Mouse (Mus musculus) neural tube, embryonic 13.5 days (tissue): Measurements from ENCODE around the gene Hspb1. TPM values are rescaled to one million over a fixed set of nuclear protein-coding genes. Genes with fewer than 3 reads are reported as not detected.

Experiments used
- ATAC-seq: fragments of 200-750 bp; cut with Nextera tagmentation; 2 replicates; pipeline ENCODE4 v1.8.0; 2017; ENCODE audit warnings: low read depth, mild to moderate bottlenecking, moderate TSS enrichment, moderate library complexity
- H3K27ac ChIP-seq: fragments of 300-500 bp; sonication (generic); replicated peaks from 2 replicates; pipeline ENCODE4 v1.5.1; 2015; ENCODE audit warnings: moderate library complexity, mild to moderate bottlenecking, inconsistent platforms
- H3K27me3 ChIP-seq: fragments of 300-500 bp; sonication (generic); 2 replicates; pipeline ENCODE4 v1.6.1; 2015; ENCODE audit warnings: mild to moderate bottlenecking, inconsistent platforms
- H3K36me3 ChIP-seq: fragments of 300-500 bp; sonication (generic); 2 replicates; pipeline ENCODE4 v1.6.1; 2015; ENCODE audit warnings: mild to moderate bottlenecking, inconsistent platforms
- H3K4me1 ChIP-seq: fragments of 300-500 bp; sonication (generic); replicated peaks from 2 replicates; pipeline ENCODE4 v1.6.1; 2015; ENCODE audit warnings: inconsistent platforms
- H3K4me2 ChIP-seq: fragments of 300-500 bp; sonication (generic); 2 replicates; pipeline ENCODE4 v1.6.1; 2015; ENCODE audit warnings: inconsistent platforms, mild to moderate bottlenecking, moderate library complexity
- H3K4me3 ChIP-seq: fragments of 300-500 bp; sonication (generic); 2 replicates; pipeline ENCODE4 v1.5.1; 2015; ENCODE audit warnings: mild to moderate bottlenecking, inconsistent platforms
- H3K9ac ChIP-seq: fragments of 300-500 bp; sonication (generic); 2 replicates; pipeline ENCODE4 v1.6.1; 2015; ENCODE audit warnings: moderate library complexity, mild to moderate bottlenecking, inconsistent platforms
- H3K9me3 ChIP-seq: fragments of 300-500 bp; sonication (generic); 2 replicates; pipeline ENCODE4 v1.6.1; 2016; ENCODE audit warnings: inconsistent platforms
- WGBS: fragments of 180-500 bp; shearing (Covaris S2); methylation state at CpG from one replicate; pipeline ENCODE4 v1.1.7; 2015; 5-methylcytosine and 5-hydroxymethylcytosine counted together
- polyA plus RNA-seq: library from polyadenylated mRNA; unstranded; fragments of >200 nt; fragmentation: Nextera tagmentation; extraction: Ambion mirVana; gene quantifications from 2 replicates; pipeline ENCODE4 v1.2.1, GENCODE M21; 2015

Gene Hspb1
- polyA plus RNA-seq, 1 experiment from 2014 or later: 15.8 TPM

- peak overlapping the region; percentile 90 for H3K9ac ChIP-seq
- H3K27me3 ChIP-seq: no peaks in the 10 kb centered on the region
- H3K36me3 ChIP-seq: peaks cover 35% of the 10 kb centered on the region
- peak; percentile 84 for ATAC-seq
- peak overlapping the region; percentile 98 for H3K27ac ChIP-seq
- peak overlapping the region; percentile 63 for H3K4me3 ChIP-seq
- H3K4me1 ChIP-seq: peaks cover 47% of the 10 kb centered on the region
- H3K9me3 ChIP-seq: no peaks in the 10 kb centered on the region
- 0% methylated on average over 33 of the region's 35 CpGs for WGBS
- peak overlapping the region; percentile 72 for H3K4me2 ChIP-seq
Observed at GRCm38 (mm10) chr5:135933900-135934441, 46.3 kb downstream of the Hspb1 start.

GRCm38 (mm10) chr5:135934481-135935175 is 46.9 kb downstream of the Hspb1 start, which contains the start of gene Ywhag:
Gene Ywhag, minus strand, starts transcription at chr5:135934616.
- Histone ChIP-seq H3K9ac (peak within 1 kb of the TSS; percentile 90), H3K9me3 (no peaks in the 10 kb centered on the region), H3K4me2 (peak within 1 kb of the TSS; percentile 72), H3K4me3 (peak within 1 kb of the TSS; percentile 63), H3K27ac (peak within 1 kb of the TSS; percentile 98), H3K27me3 (no peaks in the 10 kb centered on the region), H3K4me1 (peaks cover 41% of the 10 kb centered on the region), H3K36me3 (peaks cover 28% of the 10 kb centered on the region)
- ATAC-seq: peak; percentile 93
- WGBS: under 1% methylated on average over 48 of the region's 48 CpGs

- peak; percentile 17 for ATAC-seq
- WGBS: 53% methylated on average over 7 of the region's 7 CpGs
- peak overlapping the region; percentile 90 for H3K9ac ChIP-seq
- peak overlapping the region; percentile 98 for H3K27ac ChIP-seq
- H3K4me3 ChIP-seq: peak overlapping the region; percentile 63
- H3K9me3 ChIP-seq: no peaks in the 10 kb centered on the region
- peaks cover 23% of the 10 kb centered on the region for H3K36me3 ChIP-seq
- H3K4me1 ChIP-seq: peaks cover 36% of the 10 kb centered on the region
- peak overlapping the region; percentile 72 for H3K4me2 ChIP-seq
- H3K27me3 ChIP-seq: no peaks in the 10 kb centered on the region
Observed at GRCm38 (mm10) chr5:135935176-135935523, 47.4 kb downstream of the Hspb1 start.

GRCm38 (mm10) chr5:135935641-135936190 is 48.0 kb downstream of the Hspb1 start:
- no peak for ATAC-seq
- Histone ChIP-seq H3K4me2 (no peak overlapping the region), H3K4me3 (no peak overlapping the region)

More at GRCm38 (mm10) chr5:135935641-135936190, 48.0 kb downstream of the Hspb1 start:
- WGBS: 78% methylated on average over 6 of the region's 6 CpGs
- no peaks in the 10 kb centered on the region for H3K9me3 ChIP-seq
- H3K27ac ChIP-seq: peak overlapping the region; percentile 98
- no peaks in the 10 kb centered on the region for H3K27me3 ChIP-seq
- peaks cover 30% of the 10 kb centered on the region for H3K4me1 ChIP-seq
- H3K9ac ChIP-seq: no peak overlapping the region
- peaks cover 18% of the 10 kb centered on the region for H3K36me3 ChIP-seq

Other genes starting within 250 kb of the Hspb1 start
- 110 and 114 TPM in 2 replicates for gene Por, start 217.9 kb upstream of the Hspb1 start, polyA plus RNA-seq
- gene Tmem120a, start 143.5 kb upstream of the Hspb1 start, polyA plus RNA-seq: 80.3 and 84.5 TPM in 2 replicates
- 0.68 TPM in 1 of 2 replicates, not detected in the other for gene Styxl1, start 109.5 kb upstream of the Hspb1 start, polyA plus RNA-seq
- gene Mdh2, start 109.4 kb upstream of the Hspb1 start, polyA plus RNA-seq: 607 and 633 TPM in 2 replicates
- 77.2 and 85.9 TPM in 2 replicates for gene Srrm3, start 81.0 kb upstream of the Hspb1 start, polyA plus RNA-seq
- gene Ywhag, start 46.7 kb downstream of the Hspb1 start, polyA plus RNA-seq: 665 and 740 TPM in 2 replicates
- gene Ssc4d, start 86.6 kb downstream of the Hspb1 start, polyA plus RNA-seq: 0.79 and 1.9 TPM in 2 replicates
- gene Zp3, start 92.2 kb downstream of the Hspb1 start, polyA plus RNA-seq: 0.14 TPM in 1 of 2 replicates, not detected in the other
- 25.6 and 26.5 TPM in 2 replicates for gene Dtx2, start 106.9 kb downstream of the Hspb1 start, polyA plus RNA-seq
- 0.14 and 0.20 TPM in 2 replicates for gene Upk3b, start 150.6 kb downstream of the Hspb1 start, polyA plus RNA-seq
- gene Upk3bl, start 166.6 kb downstream of the Hspb1 start, polyA plus RNA-seq: 0.63 TPM in 1 of 2 replicates, not detected in the other
- gene Rasa4, start 196.0 kb downstream of the Hspb1 start, polyA plus RNA-seq: 19.7 and 19.9 TPM in 2 replicates
- gene Polr2j, start 228.7 kb downstream of the Hspb1 start, polyA plus RNA-seq: 210 and 232 TPM in 2 replicates
- 25.0 and 25.6 TPM in 2 replicates for gene Lrwd1, start 248.2 kb downstream of the Hspb1 start, polyA plus RNA-seq
- 21.1 and 22.4 TPM in 2 replicates for gene Alkbh4, start 248.2 kb downstream of the Hspb1 start, polyA plus RNA-seq